Mouse (Mus musculus) testis, adult 2 months (tissue): ENCODE data around the gene Amfr.

Experiments used
- CTCF ChIP-seq: fragments of 200-500 bp; IDR thresholded peaks from 2 replicates; pipeline ENCODE4 v1.5.1; 2012; ENCODE audit warnings: low read depth, mild to moderate bottlenecking, inconsistent platforms, low read length, moderate library complexity; ENCODE audit not compliant: control insufficient read depth, insufficient read depth, insufficient replicate concordance
- POLR2A ChIP-seq: fragments of 200-500 bp; IDR thresholded peaks from 2 replicates; pipeline ENCODE4 v1.6.1; 2012; ENCODE audit warnings: low read depth, mild to moderate bottlenecking, inconsistent platforms, low read length, moderate library complexity; ENCODE audit not compliant: control insufficient read depth

- TF ChIP-seq CTCF, result no peak
- no peak for TF ChIP-seq POLR2A
Observed at GRCm38 (mm10) chr8:94013026-94013612, 477 bp upstream of the Amfr start.
